Mouse (Mus musculus) neural tube, embryonic 12.5 days (tissue): Measurements from ENCODE around the gene Htr2b. TPM values are rescaled to one million over a fixed set of nuclear protein-coding genes. Genes with fewer than 3 reads are reported as not detected.

Experiments used
- ATAC-seq: fragments of 200-750 bp; cut with Nextera tagmentation; 2 replicates; pipeline ENCODE4 v1.8.0; 2017; ENCODE audit warnings: low read depth, mild to moderate bottlenecking, moderate TSS enrichment, moderate library complexity; ENCODE audit not compliant: low FRiP score
- H3K27ac ChIP-seq: fragments of 300-500 bp; sonication (generic); 2 replicates; pipeline ENCODE4 v1.5.1; 2016
- H3K27me3 ChIP-seq: fragments of 300-500 bp; sonication (generic); replicated peaks from 2 replicates; pipeline ENCODE4 v1.6.1; 2016; ENCODE audit warnings: mild to moderate bottlenecking
- H3K36me3 ChIP-seq: fragments of 300-500 bp; sonication (generic); 2 replicates; pipeline ENCODE4 v1.6.1; 2016; ENCODE audit warnings: mild to moderate bottlenecking
- H3K4me1 ChIP-seq: fragments of 300-500 bp; sonication (generic); 2 replicates; pipeline ENCODE4 v1.6.1; 2016
- H3K4me2 ChIP-seq: fragments of 300-500 bp; sonication (generic); replicated peaks from 2 replicates; pipeline ENCODE4 v1.6.1; 2016; ENCODE audit warnings: mild to moderate bottlenecking
- H3K4me3 ChIP-seq: fragments of 300-500 bp; sonication (generic); 2 replicates; pipeline ENCODE4 v1.5.1; 2016
- H3K9ac ChIP-seq: fragments of 300-500 bp; sonication (generic); 2 replicates; pipeline ENCODE4 v1.6.1; 2016; ENCODE audit warnings: mild to moderate bottlenecking
- H3K9me3 ChIP-seq: fragments of 300-500 bp; sonication (generic); 2 replicates; pipeline ENCODE4 v1.6.1; 2016; ENCODE audit warnings: mild to moderate bottlenecking
- WGBS: fragments of 180-500 bp; shearing (Covaris S2); methylation state at CpG from one replicate; pipeline ENCODE4 v1.1.7; 2016; 5-methylcytosine and 5-hydroxymethylcytosine counted together
- polyA plus RNA-seq: library from polyadenylated mRNA; unstranded; fragments of >200 nt; fragmentation: Nextera tagmentation; extraction: Ambion mirVana; gene quantifications from 2 replicates; pipeline ENCODE4 v1.2.1, GENCODE M21; 2016

Htr2b gene
- 0.27 and 0.42 TPM in 2 replicates for polyA plus RNA-seq

- Histone ChIP-seq H3K9me3 (no peaks in the 10 kb centered on the region), H3K4me1 (no peaks in the 10 kb centered on the region), H3K9ac (no peak within 1 kb of the TSS), H3K27ac (no peak within 1 kb of the TSS), H3K36me3 (peaks cover 10% of the 10 kb centered on the region; the same call in 1 of the 2 replicates), H3K4me3 (no peak within 1 kb of the TSS), H3K4me2 (no peak within 1 kb of the TSS), H3K27me3 (no peaks in the 10 kb centered on the region)
- ATAC-seq = no peak
- 71% methylated on average over 6 of the region's 6 CpGs for whole genome bisulfite sequencing
Observed at GRCm38 (mm10) chr1:86111779-86112178, at the start of gene Htr2b. TSS of gene Htr2b (minus strand) at chr1:86111970.

- Histone ChIP-seq H3K4me3 (no peak overlapping the region), H3K9ac (no peak overlapping the region), H3K4me2 (no peak overlapping the region), H3K36me3 (peaks cover 50% of the 10 kb centered on the region), H3K27ac (no peak overlapping the region), H3K4me1 (peaks cover under 1% of the 10 kb centered on the region; the same call in 1 of the 2 replicates), H3K27me3 (no peaks in the 10 kb centered on the region), H3K9me3 (no peaks in the 10 kb centered on the region)
- 95% methylated on average over 5 of the region's 5 CpGs for WGBS
- no peak for ATAC-seq
Observed at GRCm38 (mm10) chr1:86161061-86161460, 49.3 kb upstream of the Htr2b start.

- H3K36me3 ChIP-seq = peaks cover 49% of the 10 kb centered on the region
- H3K9me3 ChIP-seq = no peaks in the 10 kb centered on the region
- WGBS = 97% methylated on average over 5 of the region's 5 CpGs
- no peak for ATAC-seq
- no peak overlapping the region for H3K4me3 ChIP-seq
- H3K27ac ChIP-seq = no peak overlapping the region
- H3K4me1 ChIP-seq = peaks cover 6% of the 10 kb centered on the region
- H3K27me3 ChIP-seq = no peaks in the 10 kb centered on the region
- H3K4me2 ChIP-seq = no peak overlapping the region
- H3K9ac ChIP-seq = no peak overlapping the region
Observed at GRCm38 (mm10) chr1:86160479-86160878, 48.7 kb upstream of the Htr2b start.

- no peaks in the 10 kb centered on the region for H3K9me3 ChIP-seq
- no peaks in the 10 kb centered on the region for H3K27me3 ChIP-seq
- ATAC-seq = no peak
- peaks cover 11% of the 10 kb centered on the region for H3K4me1 ChIP-seq
- WGBS = 90% methylated on average over 6 of the region's 6 CpGs
- H3K4me2 ChIP-seq = no peak overlapping the region
- H3K36me3 ChIP-seq = peaks cover 46% of the 10 kb centered on the region
- no peak overlapping the region for H3K4me3 ChIP-seq
- no peak overlapping the region for H3K27ac ChIP-seq
- H3K9ac ChIP-seq = no peak overlapping the region
Observed at GRCm38 (mm10) chr1:86160059-86160458, 48.3 kb upstream of the Htr2b start.

- no peak for ATAC-seq
- Histone ChIP-seq H3K36me3 (peaks cover 16% of the 10 kb centered on the region), H3K27ac (no peak overlapping the region), H3K4me1 (peaks cover 18% of the 10 kb centered on the region), H3K4me2 (no peak overlapping the region), H3K27me3 (no peaks in the 10 kb centered on the region), H3K9me3 (no peaks in the 10 kb centered on the region), H3K4me3 (no peak overlapping the region), H3K9ac (no peak overlapping the region)
- 91% methylated on average over 6 of the region's 6 CpGs for WGBS
Observed at GRCm38 (mm10) chr1:86156595-86156994, 44.8 kb upstream of the Htr2b start.

- Histone ChIP-seq H3K4me2 (no peak overlapping the region), H3K27me3 (no peaks in the 10 kb centered on the region), H3K36me3 (peaks cover 11% of the 10 kb centered on the region; the same call in 1 of the 2 replicates), H3K9ac (peak overlapping the region; percentile 82; the same call in 1 of the 2 replicates), H3K27ac (no peak overlapping the region), H3K9me3 (no peaks in the 10 kb centered on the region), H3K4me3 (no peak overlapping the region), H3K4me1 (peaks cover 18% of the 10 kb centered on the region)
- WGBS = 85% methylated on average over 3 of the region's 3 CpGs
- no peak for ATAC-seq
Observed at GRCm38 (mm10) chr1:86156075-86156474, 44.3 kb upstream of the Htr2b start.

GRCm38 (mm10) chr1:86154824-86155164 is 43.0 kb upstream of the Htr2b start:
- Histone ChIP-seq H3K36me3 (no peaks in the 10 kb centered on the region; the same call in 1 of the 2 replicates), H3K4me2 (peak overlapping the region; percentile 81), H3K4me3 (peak overlapping the region; percentile 81), H3K4me1 (peaks cover 18% of the 10 kb centered on the region), H3K9ac (peak overlapping the region; percentile 82), H3K9me3 (no peaks in the 10 kb centered on the region), H3K27me3 (no peaks in the 10 kb centered on the region), H3K27ac (no peak overlapping the region)
- ATAC-seq = peak; percentile 73; the same call in 1 of the 2 replicates
- WGBS = under 1% methylated on average over 18 of the region's 18 CpGs

- no peaks in the 10 kb centered on the region; the same call in 1 of the 2 replicates for H3K36me3 ChIP-seq
- H3K27ac ChIP-seq = no peak within 1 kb of the TSS
- H3K27me3 ChIP-seq = no peaks in the 10 kb centered on the region
- peak; percentile 100 for ATAC-seq
- H3K4me2 ChIP-seq = peak within 1 kb of the TSS; percentile 81
- peak within 1 kb of the TSS; percentile 82 for H3K9ac ChIP-seq
- no peaks in the 10 kb centered on the region for H3K9me3 ChIP-seq
- WGBS = 4% methylated on average over 40 of the region's 40 CpGs
- H3K4me1 ChIP-seq = peaks cover 18% of the 10 kb centered on the region
- peak within 1 kb of the TSS; percentile 81 for H3K4me3 ChIP-seq
Observed at GRCm38 (mm10) chr1:86154133-86154823, 42.5 kb upstream of the Htr2b start, which contains the start of gene Armc9. TSS of gene Armc9 (plus strand) at chr1:86154780.

- ATAC-seq = no peak
- Histone ChIP-seq H3K4me3 (no peak overlapping the region), H3K27me3 (no peaks in the 10 kb centered on the region), H3K9me3 (no peaks in the 10 kb centered on the region), H3K27ac (no peak overlapping the region), H3K4me1 (peaks cover 18% of the 10 kb centered on the region), H3K36me3 (no peaks in the 10 kb centered on the region), H3K4me2 (no peak overlapping the region), H3K9ac (no peak overlapping the region)
- 100% methylated on average over 1 of the region's 1 CpGs for WGBS
Observed at GRCm38 (mm10) chr1:86152618-86153017, 40.8 kb upstream of the Htr2b start.

- H3K4me3 ChIP-seq = no peak overlapping the region
- H3K4me2 ChIP-seq = no peak overlapping the region
- H3K4me1 ChIP-seq = peaks cover 18% of the 10 kb centered on the region
- no peak overlapping the region for H3K9ac ChIP-seq
- H3K27ac ChIP-seq = no peak overlapping the region
- H3K9me3 ChIP-seq = no peaks in the 10 kb centered on the region
- whole genome bisulfite sequencing = 86% methylated on average over 7 of the region's 7 CpGs
- H3K27me3 ChIP-seq = no peaks in the 10 kb centered on the region
- H3K36me3 ChIP-seq = no peaks in the 10 kb centered on the region
- ATAC-seq = no peak
Observed at GRCm38 (mm10) chr1:86151376-86151775, 39.6 kb upstream of the Htr2b start.

GRCm38 (mm10) chr1:86150929-86151328 is 39.2 kb upstream of the Htr2b start:
- Histone ChIP-seq H3K9me3 (no peaks in the 10 kb centered on the region), H3K36me3 (no peaks in the 10 kb centered on the region), H3K4me2 (no peak overlapping the region), H3K27ac (no peak overlapping the region), H3K27me3 (no peaks in the 10 kb centered on the region), H3K4me1 (peaks cover 16% of the 10 kb centered on the region), H3K4me3 (no peak overlapping the region), H3K9ac (no peak overlapping the region)
- 90% methylated on average over 6 of the region's 6 CpGs for WGBS
- no peak for ATAC-seq

- Histone ChIP-seq H3K27me3 (no peaks in the 10 kb centered on the region), H3K9me3 (no peaks in the 10 kb centered on the region), H3K4me2 (no peak overlapping the region), H3K27ac (no peak overlapping the region), H3K4me1 (no peaks in the 10 kb centered on the region), H3K36me3 (no peaks in the 10 kb centered on the region), H3K9ac (no peak overlapping the region), H3K4me3 (no peak overlapping the region)
- 88% methylated on average over 9 of the region's 9 CpGs for WGBS
- no peak for ATAC-seq
Observed at GRCm38 (mm10) chr1:86148161-86148560, 36.4 kb upstream of the Htr2b start.

- Histone ChIP-seq H3K4me1 (no peaks in the 10 kb centered on the region), H3K9ac (no peak overlapping the region), H3K36me3 (peaks cover 2% of the 10 kb centered on the region; the same call in 1 of the 2 replicates), H3K27ac (no peak overlapping the region), H3K9me3 (no peaks in the 10 kb centered on the region), H3K27me3 (no peaks in the 10 kb centered on the region), H3K4me3 (no peak overlapping the region), H3K4me2 (no peak overlapping the region)
- ATAC-seq = no peak
- WGBS = 73% methylated on average over 5 of the region's 5 CpGs
Observed at GRCm38 (mm10) chr1:86147557-86147956, 35.8 kb upstream of the Htr2b start.
